Mouse (Mus musculus): ENCODE measurements around the gene Arl14. TPM values are rescaled to one million over a fixed set of nuclear protein-coding genes. Genes with fewer than 3 reads are reported as not detected.

Gene Arl14
- polyA plus RNA-seq, 1 experiment = not detected

GRCm38 (mm10) chr3:69208441-69209309, 13.5 kb upstream of the Arl14 start:
- H3K9me3 ChIP-seq = no peaks in the 10 kb centered on the region
- no peaks in the 10 kb centered on the region for H3K27me3 ChIP-seq (replicated peaks)
- peaks cover 52% of the 10 kb centered on the region for H3K4me1 ChIP-seq
- no peaks in the 10 kb centered on the region for H3K36me3 ChIP-seq (replicated peaks; ENCODE audit: low read length)
- H3K4me3 ChIP-seq (replicated peaks) = peak overlapping the region; percentile 56
- TF ChIP-seq GATA1 (IDR thresholded peaks at IDR 0.05; ENCODE audit: borderline replicate concordance, low read length) (no peak), FLI1 (IDR thresholded peaks at IDR 0.05; ENCODE audit: low read length) (no peak)

GRCm38 (mm10) chr3:69212246-69212645, 10.0 kb upstream of the Arl14 start:
- no peaks in the 10 kb centered on the region for H3K36me3 ChIP-seq (replicated peaks; ENCODE audit: low read length)
- TF ChIP-seq GATA1 (IDR thresholded peaks at IDR 0.05; ENCODE audit: borderline replicate concordance, low read length) (no peak), FLI1 (IDR thresholded peaks at IDR 0.05; ENCODE audit: low read length) (no peak)
- no peaks in the 10 kb centered on the region for H3K9me3 ChIP-seq
- peaks cover 2% of the 10 kb centered on the region for H3K27me3 ChIP-seq (replicated peaks)
- H3K4me1 ChIP-seq = peaks cover 19% of the 10 kb centered on the region
- no peak overlapping the region for H3K4me3 ChIP-seq (replicated peaks)

GRCm38 (mm10) chr3:69213465-69213864, 8.8 kb upstream of the Arl14 start:
- H3K4me3 ChIP-seq (replicated peaks) = no peak overlapping the region
- TF ChIP-seq FLI1 (IDR thresholded peaks at IDR 0.05; ENCODE audit: low read length) (no peak), GATA1 (IDR thresholded peaks at IDR 0.05; ENCODE audit: borderline replicate concordance, low read length) (no peak)
- peaks cover 8% of the 10 kb centered on the region for H3K4me1 ChIP-seq
- H3K36me3 ChIP-seq (replicated peaks; ENCODE audit: low read length) = no peaks in the 10 kb centered on the region
- H3K27me3 ChIP-seq (replicated peaks) = peaks cover 2% of the 10 kb centered on the region
- peaks cover 3% of the 10 kb centered on the region; the same call in 1 of the 2 replicates for H3K9me3 ChIP-seq

GRCm38 (mm10) chr3:69214566-69214965, 7.7 kb upstream of the Arl14 start:
- Histone ChIP-seq H3K27me3 (replicated peaks) (peaks cover 2% of the 10 kb centered on the region), H3K4me1 (peaks cover 5% of the 10 kb centered on the region), H3K4me3 (replicated peaks) (no peak overlapping the region), H3K36me3 (replicated peaks; ENCODE audit: low read length) (no peaks in the 10 kb centered on the region), H3K9me3 (peaks cover 3% of the 10 kb centered on the region; the same call in 1 of the 2 replicates)
- no peak for TF ChIP-seq FLI1 (IDR thresholded peaks at IDR 0.05; ENCODE audit: low read length)
- no peak for TF ChIP-seq GATA1 (IDR thresholded peaks at IDR 0.05; ENCODE audit: borderline replicate concordance, low read length)

GRCm38 (mm10) chr3:69222502-69222900, 282 bp downstream of the Arl14 start:
- Histone ChIP-seq H3K27me3 (replicated peaks) (no peaks in the 10 kb centered on the region), H3K4me3 (replicated peaks) (no peak overlapping the region), H3K9me3 (peaks cover 3% of the 10 kb centered on the region; the same call in 1 of the 2 replicates), H3K36me3 (replicated peaks; ENCODE audit: low read length) (no peaks in the 10 kb centered on the region), H3K4me1 (peaks cover 16% of the 10 kb centered on the region)
- TF ChIP-seq FLI1 (IDR thresholded peaks at IDR 0.05; ENCODE audit: low read length) (no peak), GATA1 (IDR thresholded peaks at IDR 0.05; ENCODE audit: borderline replicate concordance, low read length) (no peak)

- TF ChIP-seq FLI1 (IDR thresholded peaks at IDR 0.05; ENCODE audit: low read length) (no peak), GATA1 (IDR thresholded peaks at IDR 0.05; ENCODE audit: borderline replicate concordance, low read length) (no peak)
- H3K4me3 ChIP-seq (replicated peaks) = no peak overlapping the region
- peaks cover 2% of the 10 kb centered on the region; the same call in 1 of the 2 replicates for H3K9me3 ChIP-seq
- H3K27me3 ChIP-seq (replicated peaks) = no peaks in the 10 kb centered on the region
- no peaks in the 10 kb centered on the region for H3K36me3 ChIP-seq (replicated peaks; ENCODE audit: low read length)
- H3K4me1 ChIP-seq = peaks cover 17% of the 10 kb centered on the region
Observed at GRCm38 (mm10) chr3:69222987-69223386, 768 bp downstream of the Arl14 start.

GRCm38 (mm10) chr3:69223666-69224065, 1.4 kb downstream of the Arl14 start:
- TF ChIP-seq FLI1 (IDR thresholded peaks at IDR 0.05; ENCODE audit: low read length) (no peak), GATA1 (IDR thresholded peaks at IDR 0.05; ENCODE audit: borderline replicate concordance, low read length) (no peak)

GRCm38 (mm10) chr3:69225019-69225418, 2.8 kb downstream of the Arl14 start:
- Histone ChIP-seq H3K4me1 (peaks cover 15% of the 10 kb centered on the region), H3K4me3 (replicated peaks) (no peak overlapping the region), H3K36me3 (replicated peaks; ENCODE audit: low read length) (no peaks in the 10 kb centered on the region), H3K27me3 (replicated peaks) (no peaks in the 10 kb centered on the region), H3K9me3 (no peaks in the 10 kb centered on the region)
- TF ChIP-seq GATA1 (IDR thresholded peaks at IDR 0.05; ENCODE audit: borderline replicate concordance, low read length) = no peak
- no peak for TF ChIP-seq FLI1 (IDR thresholded peaks at IDR 0.05; ENCODE audit: low read length)

More at GRCm38 (mm10) chr3:69223666-69224065, 1.4 kb downstream of the Arl14 start:
- peaks cover 18% of the 10 kb centered on the region for H3K4me1 ChIP-seq
- H3K27me3 ChIP-seq (replicated peaks) = no peaks in the 10 kb centered on the region
- no peaks in the 10 kb centered on the region for H3K9me3 ChIP-seq
- H3K36me3 ChIP-seq (replicated peaks; ENCODE audit: low read length) = no peaks in the 10 kb centered on the region
- H3K4me3 ChIP-seq (replicated peaks) = no peak overlapping the region

GRCm38 (mm10) chr3:69226496-69226895, 4.3 kb downstream of the Arl14 start:
- no peaks in the 10 kb centered on the region for H3K9me3 ChIP-seq
- H3K4me3 ChIP-seq (replicated peaks) = no peak overlapping the region
- no peak for TF ChIP-seq GATA1 (IDR thresholded peaks at IDR 0.05; ENCODE audit: borderline replicate concordance, low read length)
- TF ChIP-seq FLI1 (IDR thresholded peaks at IDR 0.05; ENCODE audit: low read length) = no peak
- peaks cover 9% of the 10 kb centered on the region for H3K4me1 ChIP-seq
- no peaks in the 10 kb centered on the region for H3K27me3 ChIP-seq (replicated peaks)
- H3K36me3 ChIP-seq (replicated peaks; ENCODE audit: low read length) = no peaks in the 10 kb centered on the region

GRCm38 (mm10) chr3:69228002-69228401, 5.8 kb downstream of the Arl14 start:
- H3K27me3 ChIP-seq (replicated peaks) = no peaks in the 10 kb centered on the region
- H3K36me3 ChIP-seq (replicated peaks; ENCODE audit: low read length) = no peaks in the 10 kb centered on the region
- H3K9me3 ChIP-seq = no peaks in the 10 kb centered on the region
- peaks cover 9% of the 10 kb centered on the region for H3K4me1 ChIP-seq
- no peak overlapping the region for H3K4me3 ChIP-seq (replicated peaks)
- no peak for TF ChIP-seq GATA1 (IDR thresholded peaks at IDR 0.05; ENCODE audit: borderline replicate concordance, low read length)
- TF ChIP-seq FLI1 (IDR thresholded peaks at IDR 0.05; ENCODE audit: low read length) = no peak

Data from megakaryocyte, embryonic 14.5 days (primary cell).